Mouse (Mus musculus): ENCODE measurements around the gene Prl2a1.
"Not testable (repeated sequence)": the region's sequence is repeated elsewhere in the genome, so short reads cannot be mapped to it uniquely, and the experiment has no call there.

Prl2a1 gene

GRCm38 (mm10) chr13:27801354-27801753, at the start of gene Prl2a1:
TSS of gene Prl2a1 (plus strand) at chr13:27801654.
- DNase-seq (ENCODE audit: low spot score): no peak

GRCm38 (mm10) chr13:27780704-27781103, 20.8 kb upstream of the Prl2a1 start, which contains the start of gene Prl7c1:
TSS of gene Prl7c1 (minus strand) at chr13:27780804.
- DNase-seq (ENCODE audit: low spot score): not testable (repeated sequence)

DNA sequence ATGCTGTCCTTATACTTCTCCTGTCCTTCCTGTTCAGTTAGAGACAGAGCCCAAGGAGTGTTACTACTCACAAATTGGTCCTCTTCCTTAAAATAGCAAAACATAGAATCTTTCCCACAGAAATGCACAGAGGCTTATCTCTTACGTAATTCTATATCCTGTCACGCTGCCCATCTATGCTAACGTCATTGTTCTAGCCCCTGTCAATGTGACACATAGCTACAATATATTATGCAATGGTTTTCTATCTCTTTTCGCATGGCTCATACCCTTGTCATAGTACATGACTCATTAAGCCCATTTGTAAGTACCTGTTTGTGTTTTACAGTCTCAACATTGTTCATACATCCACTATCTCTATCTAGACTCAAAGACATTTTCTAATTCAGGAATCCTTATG, 2.2 kb upstream of the Prl2a1 start:
- no peak for DNase-seq (ENCODE audit: low spot score)

DNA sequence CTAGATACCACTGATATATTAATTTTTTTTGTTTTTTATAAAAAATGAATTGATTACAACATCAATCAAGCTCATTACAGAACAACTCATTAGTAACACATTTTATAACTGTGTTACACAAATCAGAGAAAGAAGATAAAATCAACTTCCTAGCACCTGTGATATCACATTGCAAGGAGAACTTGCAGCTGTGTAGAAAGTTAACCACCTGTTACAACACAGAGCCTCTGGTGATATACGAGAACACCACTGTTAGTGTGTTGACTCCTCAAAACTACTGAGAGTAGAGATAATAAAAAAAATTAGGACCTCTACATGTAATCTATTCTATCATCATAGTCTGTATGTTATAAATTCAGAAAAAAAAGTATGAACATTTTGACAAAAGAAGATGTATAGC, 1.3 kb downstream of the Prl2a1 start:
- DNase-seq (ENCODE audit: low spot score): no peak

DNA sequence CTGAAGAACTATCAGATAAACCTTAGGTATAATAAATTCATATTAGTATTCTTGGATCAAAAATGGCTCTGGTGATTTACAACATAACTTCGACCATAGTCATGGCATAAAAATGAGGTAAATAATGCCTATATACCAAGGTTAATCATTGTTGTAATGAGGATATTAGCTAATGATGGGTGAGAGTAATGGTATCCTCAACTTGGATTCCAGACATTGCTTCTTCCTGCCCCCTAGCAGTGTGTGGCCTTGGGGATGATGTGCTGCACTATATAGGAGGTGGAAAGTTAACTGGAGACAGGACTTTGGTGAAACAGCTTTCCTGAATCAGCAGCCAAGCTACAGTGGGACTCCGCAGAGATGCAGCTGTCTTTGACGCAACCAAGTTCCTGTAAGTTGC, 47.6 kb downstream of the Prl2a1 start, which contains the start of gene Prl2c1:
Gene Prl2c1 (plus strand): TSS at position 301 of the 400 bp plus-strand sequence.
- DNase-seq (ENCODE audit: low spot score): no peak
